Mouse (Mus musculus): ENCODE measurements around the gene Cacna1a. TPM values are rescaled to one million over a fixed set of nuclear protein-coding genes. Genes with fewer than 3 reads are reported as not detected.

The Cacna1a gene
- polyA plus RNA-seq, 1 experiment from 2014 or later = 8.0 TPM

DNA sequence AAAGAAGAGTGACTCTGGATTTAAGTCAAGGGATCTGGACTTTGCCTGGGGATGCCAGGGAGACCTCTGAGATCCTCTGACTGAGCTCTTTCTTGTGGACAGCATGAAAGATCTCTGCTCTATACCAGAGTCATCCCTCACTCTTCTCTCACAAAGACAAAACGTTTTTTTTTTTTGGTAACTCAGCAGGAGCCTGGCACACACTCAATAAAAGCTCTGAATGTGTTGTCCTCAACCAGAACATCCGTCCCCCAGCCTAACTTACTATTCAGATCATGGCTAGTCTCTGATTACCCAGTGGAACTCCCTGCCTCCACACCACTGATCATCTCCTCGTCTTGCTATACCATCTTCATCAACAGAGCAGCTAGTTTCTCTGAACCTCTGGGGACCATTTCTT lies 296.3 kb downstream of the Cacna1a start:
- no peak overlapping the region for H3K4me3 ChIP-seq (replicated peaks)
- H3K4me1 ChIP-seq = peaks cover 53% of the 10 kb centered on the region
- peaks cover 20% of the 10 kb centered on the region for H3K36me3 ChIP-seq
- no peak for ATAC-seq (ENCODE audit: insufficient number of reproducible peaks, low FRiP score, low TSS enrichment, low read depth)
- no peak overlapping the region for H3K9ac ChIP-seq
- H3K9me3 ChIP-seq (replicated peaks) = no peaks in the 10 kb centered on the region
- H3K27me3 ChIP-seq = no peaks in the 10 kb centered on the region
- WGBS = 55% methylated on average over 3 of the region's 3 CpGs
- H3K4me2 ChIP-seq (replicated peaks) = no peak overlapping the region
- no peak overlapping the region for H3K27ac ChIP-seq (replicated peaks)

DNA sequence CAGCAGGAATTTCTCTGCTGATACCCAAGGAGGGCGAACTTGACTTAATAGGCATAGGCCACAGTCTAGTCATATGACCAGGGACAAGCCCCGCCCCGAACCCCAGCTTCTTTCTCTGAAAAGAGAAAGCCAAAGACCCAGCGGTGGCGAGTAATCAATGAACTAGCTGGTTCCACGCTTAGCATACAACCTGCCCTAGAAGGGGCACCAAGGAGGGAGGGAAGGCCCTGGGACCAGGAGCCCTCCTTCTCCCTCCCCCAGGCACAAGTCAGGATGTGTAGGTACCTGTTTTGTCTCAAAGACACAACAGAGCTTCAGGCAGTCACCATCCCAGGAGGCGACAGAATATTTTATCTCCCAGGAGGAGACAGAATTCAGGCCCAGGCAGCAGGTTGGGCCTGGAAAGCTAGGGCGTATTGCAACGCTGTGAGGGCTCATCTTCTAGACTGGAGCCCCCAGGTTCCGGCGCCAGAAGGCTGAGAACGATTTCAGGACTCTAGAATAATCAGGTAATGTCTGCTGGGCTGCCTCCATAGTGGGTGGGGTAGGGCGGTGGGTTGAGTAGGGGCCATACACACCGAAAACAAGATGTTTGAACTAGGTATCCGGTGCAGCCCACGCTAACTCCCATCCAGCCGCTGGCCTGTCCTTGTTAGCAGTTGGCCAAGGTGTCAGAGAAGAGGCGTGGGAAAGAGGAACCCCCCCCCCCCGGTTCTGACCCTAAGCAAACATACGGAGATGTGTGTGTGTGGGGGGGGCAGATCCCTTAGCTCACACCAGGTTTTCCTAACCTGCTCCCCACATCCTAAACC lies 298.2 kb downstream of the Cacna1a start, which contains the start of gene Trmt1:
Gene Trmt1, plus strand, starts transcription at position 117 of the 812 bp plus-strand sequence.
- WGBS = 10% methylated on average over 20 of the region's 20 CpGs

DNA sequence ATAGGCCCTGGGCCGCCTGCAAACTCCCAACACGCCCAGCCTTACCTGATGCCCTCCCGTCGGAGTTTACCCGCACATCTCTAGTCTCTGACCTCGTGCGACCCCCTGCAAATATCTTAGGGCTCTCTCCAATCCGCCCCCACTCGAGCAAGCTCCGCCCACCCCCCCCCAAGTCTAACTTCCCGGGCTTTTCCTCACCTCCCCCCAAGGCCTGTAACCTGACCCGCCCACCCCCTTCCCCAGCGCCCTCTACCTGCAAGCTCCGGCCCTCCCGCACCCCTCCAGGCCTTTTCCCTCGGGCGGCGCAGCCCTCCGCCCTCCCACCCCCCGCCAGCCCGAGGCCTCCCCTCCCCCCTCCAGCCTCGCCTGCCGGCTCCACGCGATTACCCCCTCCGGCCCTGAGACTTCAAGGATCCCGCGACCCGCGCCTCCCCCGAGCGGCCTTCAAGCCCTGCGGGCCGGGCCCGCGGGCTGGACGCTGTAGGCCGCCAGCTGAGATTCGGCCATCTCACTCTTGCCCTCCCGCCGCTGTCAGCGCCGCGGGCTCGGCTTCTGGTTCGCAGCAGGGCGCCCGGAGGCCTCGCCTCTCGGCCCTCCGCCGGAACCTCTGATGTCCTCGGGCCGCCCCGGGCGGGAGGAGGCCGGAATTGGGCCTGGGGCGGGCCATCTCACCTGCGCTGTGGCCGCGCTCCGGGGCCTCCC lies 298.9 kb downstream of the Cacna1a start:
- no peaks in the 10 kb centered on the region for H3K9me3 ChIP-seq (replicated peaks)
- peaks cover 23% of the 10 kb centered on the region for H3K36me3 ChIP-seq
- peak; percentile 32 for ATAC-seq (ENCODE audit: insufficient number of reproducible peaks, low FRiP score, low TSS enrichment, low read depth)
- peak overlapping the region; percentile 80 for H3K4me2 ChIP-seq (replicated peaks)
- H3K4me1 ChIP-seq = peaks cover 57% of the 10 kb centered on the region
- peak overlapping the region; percentile 93 for H3K27ac ChIP-seq (replicated peaks)
- no peaks in the 10 kb centered on the region for H3K27me3 ChIP-seq
- H3K9ac ChIP-seq = peak overlapping the region; percentile 97
- WGBS = 1% methylated on average over 53 of the region's 62 CpGs
- peak overlapping the region; percentile 99 for H3K4me3 ChIP-seq (replicated peaks)

More for the DNA sequence above, 298.2 kb downstream of the Cacna1a start, which contains the start of gene Trmt1:
- Histone ChIP-seq H3K4me2 (replicated peaks) (peak within 1 kb of the TSS; percentile 80), H3K27ac (replicated peaks) (peak within 1 kb of the TSS; percentile 93), H3K27me3 (no peaks in the 10 kb centered on the region), H3K9ac (peak within 1 kb of the TSS; percentile 97), H3K4me3 (replicated peaks) (peak within 1 kb of the TSS; percentile 99), H3K36me3 (peaks cover 20% of the 10 kb centered on the region; the same call in 1 of the 2 replicates), H3K9me3 (replicated peaks) (no peaks in the 10 kb centered on the region), H3K4me1 (peaks cover 59% of the 10 kb centered on the region)
- ATAC-seq (ENCODE audit: insufficient number of reproducible peaks, low FRiP score, low TSS enrichment, low read depth) = peak; percentile 11; the same call in 1 of the 2 replicates

- H3K4me2 ChIP-seq (replicated peaks) = peak within 1 kb of the TSS; percentile 93
- H3K27me3 ChIP-seq = no peaks in the 10 kb centered on the region
- H3K9ac ChIP-seq = peak within 1 kb of the TSS; percentile 97
- peak within 1 kb of the TSS; percentile 99 for H3K4me3 ChIP-seq (replicated peaks)
- H3K9me3 ChIP-seq (replicated peaks) = no peaks in the 10 kb centered on the region
- H3K36me3 ChIP-seq = peaks cover 22% of the 10 kb centered on the region
- peak; percentile 82 for ATAC-seq (ENCODE audit: insufficient number of reproducible peaks, low FRiP score, low TSS enrichment, low read depth)
- WGBS = under 1% methylated on average over 36 of the region's 37 CpGs
- peaks cover 53% of the 10 kb centered on the region for H3K4me1 ChIP-seq
- H3K27ac ChIP-seq (replicated peaks) = peak within 1 kb of the TSS; percentile 93
Measured at GRCm38 (mm10) chr8:84687705-84688100, 299.5 kb downstream of the Cacna1a start, which contains the start of gene Nacc1. Nacc1 (minus strand) TSS chr8:84687862.

DNA sequence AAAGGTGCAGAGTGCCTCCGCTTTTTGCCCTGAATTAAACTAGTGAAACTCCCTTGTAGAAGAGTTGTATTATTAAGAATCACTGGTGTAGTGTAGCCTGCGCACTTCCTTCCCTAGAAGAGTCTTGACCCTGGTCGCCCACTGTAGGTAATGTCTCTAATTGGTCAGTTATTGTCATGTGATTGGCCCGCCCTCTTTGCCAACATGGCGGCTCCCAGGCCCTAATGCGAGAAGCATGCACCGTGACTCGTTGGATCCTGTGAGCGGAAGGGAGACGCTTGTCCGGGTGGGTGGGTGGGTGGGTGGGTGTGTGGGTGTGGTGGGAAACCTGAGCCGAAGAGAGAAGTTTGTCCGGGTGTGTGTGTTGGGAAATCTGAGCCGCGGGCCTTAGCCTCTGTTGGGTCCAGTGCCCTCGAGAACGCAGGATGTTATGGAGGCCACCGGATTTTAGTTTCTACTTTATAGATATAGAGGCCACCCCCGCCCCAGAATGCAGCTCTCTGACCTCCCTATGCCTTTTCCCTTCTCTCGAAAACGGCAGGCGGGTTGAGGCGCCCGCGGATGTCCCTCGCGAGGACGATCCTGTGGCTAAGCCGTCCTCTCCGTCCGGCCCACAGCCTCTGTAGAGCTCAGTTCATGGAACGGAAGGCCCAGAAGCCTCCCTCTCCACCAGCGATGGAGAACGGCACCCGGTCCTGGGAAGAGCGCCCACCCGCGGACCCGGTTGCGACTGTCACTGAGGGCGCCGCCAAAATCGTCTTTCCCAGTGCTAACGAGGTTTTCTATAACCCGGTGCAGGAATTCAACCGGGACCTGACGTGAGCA lies 301.1 kb downstream of the Cacna1a start:
- peak; percentile 89 for ATAC-seq (ENCODE audit: insufficient number of reproducible peaks, low FRiP score, low TSS enrichment, low read depth)
- under 1% methylated on average over 47 of the region's 47 CpGs for whole genome bisulfite sequencing

More for the DNA sequence above, 301.1 kb downstream of the Cacna1a start:
- Histone ChIP-seq H3K36me3 (peaks cover 30% of the 10 kb centered on the region), H3K4me1 (peaks cover 49% of the 10 kb centered on the region), H3K4me2 (replicated peaks) (peak overlapping the region; percentile 93), H3K9me3 (replicated peaks) (no peaks in the 10 kb centered on the region), H3K27ac (replicated peaks) (peak overlapping the region; percentile 80), H3K27me3 (no peaks in the 10 kb centered on the region), H3K4me3 (replicated peaks) (peak overlapping the region; percentile 87), H3K9ac (peak overlapping the region; percentile 58)

Other genes with a start within 250 kb of the Cacna1a start
- gene Cc2d1a, start 240.5 kb upstream of the Cacna1a start, polyA plus RNA-seq (2015; fragmentation: Nextera tagmentation; extraction: Ambion mirVana) = 31.8 and 32.8 TPM in 2 replicates
- gene 4930432K21Rik, start 240.4 kb upstream of the Cacna1a start, polyA plus RNA-seq (2015; fragmentation: Nextera tagmentation; extraction: Ambion mirVana) = 1.9 and 2.3 TPM in 2 replicates
- gene Nanos3, start 203.2 kb upstream of the Cacna1a start, polyA plus RNA-seq (2015; fragmentation: Nextera tagmentation; extraction: Ambion mirVana) = 3.5 and 4.0 TPM in 2 replicates
- 15.8 and 17.7 TPM in 2 replicates for gene Zswim4, start 151.4 kb upstream of the Cacna1a start, polyA plus RNA-seq (2015; fragmentation: Nextera tagmentation; extraction: Ambion mirVana)
- 314 and 349 TPM in 2 replicates for gene D8Ertd738e, start 138.7 kb upstream of the Cacna1a start, polyA plus RNA-seq (2015; fragmentation: Nextera tagmentation; extraction: Ambion mirVana)
- gene Mri1, start 131.1 kb upstream of the Cacna1a start, polyA plus RNA-seq (2015; fragmentation: Nextera tagmentation; extraction: Ambion mirVana) = 61.2 and 62.6 TPM in 2 replicates
- 24.1 and 28.5 TPM in 2 replicates for gene Ccdc130, start 118.1 kb upstream of the Cacna1a start, polyA plus RNA-seq (2015; fragmentation: Nextera tagmentation; extraction: Ambion mirVana)